Mouse (Mus musculus): Measurements from ENCODE around the gene Dpf3. TPM values are rescaled to one million over a fixed set of nuclear protein-coding genes. Genes with fewer than 3 reads are reported as not detected.

Dpf3 gene
- polyA plus RNA-seq, 1 experiment from 2014 or later, result 8.6 TPM

DNA sequence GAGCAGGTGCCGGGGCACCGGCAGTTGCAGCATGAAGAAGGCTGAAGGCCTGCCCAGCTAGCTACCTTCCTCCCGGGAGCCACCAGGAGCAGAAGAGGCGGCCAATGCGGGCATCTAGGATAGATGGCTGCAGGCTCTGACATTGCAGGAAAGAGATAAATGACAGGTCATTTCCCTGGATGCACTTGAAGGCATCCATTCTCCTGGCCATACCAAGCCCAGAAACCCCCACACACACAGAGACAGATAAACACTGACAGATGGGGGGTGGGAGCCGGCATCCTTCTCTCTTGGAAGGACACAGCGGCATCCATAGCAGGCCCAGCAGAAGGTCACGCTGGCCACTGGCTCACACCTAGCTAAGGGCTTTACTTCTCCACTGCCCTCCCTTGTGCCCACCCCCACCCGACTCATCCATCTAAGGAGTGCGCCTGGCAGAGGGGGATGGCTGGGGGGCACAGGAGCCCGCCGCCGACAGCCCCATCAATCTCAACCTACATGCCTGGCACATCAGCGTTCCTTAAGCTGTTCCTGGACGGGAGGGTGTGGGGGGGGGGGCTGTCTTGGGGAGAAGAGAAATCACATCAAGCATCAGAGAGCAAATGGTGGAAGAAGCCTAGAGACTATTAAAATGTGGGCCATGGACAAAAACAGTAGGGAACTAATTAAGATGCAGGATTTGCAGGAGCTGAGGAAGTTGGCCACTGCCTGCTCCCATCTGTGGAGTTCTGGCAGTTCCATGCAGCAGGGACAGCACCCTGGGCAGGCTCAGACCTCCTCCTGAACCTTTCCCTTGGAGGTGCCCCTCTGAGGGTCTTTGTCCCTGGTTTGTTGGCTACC, 145.3 kb downstream of the Dpf3 start:
- WGBS, result 53% methylated on average over 15 of the region's 15 CpGs
- H3K4me2 ChIP-seq (replicated peaks), result no peak overlapping the region
- no peaks in the 10 kb centered on the region for H3K9me3 ChIP-seq
- no peak overlapping the region for H3K4me3 ChIP-seq (replicated peaks)
- H3K9ac ChIP-seq, result no peak overlapping the region
- no peak for ATAC-seq
- no peaks in the 10 kb centered on the region for H3K36me3 ChIP-seq
- no peaks in the 10 kb centered on the region for H3K27me3 ChIP-seq (replicated peaks)
- no peak overlapping the region for H3K27ac ChIP-seq
- H3K4me1 ChIP-seq (replicated peaks), result no peaks in the 10 kb centered on the region

DNA sequence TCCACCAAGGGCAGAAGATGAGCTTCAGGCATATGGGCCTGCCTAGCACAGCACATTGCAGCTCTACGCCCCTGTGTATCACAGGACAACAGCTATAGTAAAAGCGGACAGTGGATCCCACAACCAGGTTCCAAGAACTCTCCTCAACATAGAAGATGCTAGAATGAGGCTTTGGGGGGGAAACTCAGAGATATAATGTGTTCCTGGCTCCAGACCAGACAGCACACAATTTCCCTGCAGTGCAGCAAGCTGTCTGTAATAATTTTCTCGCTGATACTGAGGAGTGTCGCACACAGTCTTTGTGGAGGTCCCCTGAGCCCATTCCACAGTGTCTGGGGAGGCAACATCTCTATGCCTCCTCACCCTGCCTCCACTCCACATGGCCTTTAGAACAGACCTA, 146.6 kb downstream of the Dpf3 start:
- H3K9me3 ChIP-seq, result no peaks in the 10 kb centered on the region
- no peaks in the 10 kb centered on the region for H3K4me1 ChIP-seq (replicated peaks)
- no peak overlapping the region for H3K4me2 ChIP-seq (replicated peaks)
- H3K9ac ChIP-seq, result no peak overlapping the region
- no peaks in the 10 kb centered on the region for H3K36me3 ChIP-seq
- no peak for ATAC-seq
- H3K4me3 ChIP-seq (replicated peaks), result no peak overlapping the region
- no peaks in the 10 kb centered on the region for H3K27me3 ChIP-seq (replicated peaks)
- WGBS, result 93% methylated on average over 4 of the region's 4 CpGs
- H3K27ac ChIP-seq, result no peak overlapping the region

DNA sequence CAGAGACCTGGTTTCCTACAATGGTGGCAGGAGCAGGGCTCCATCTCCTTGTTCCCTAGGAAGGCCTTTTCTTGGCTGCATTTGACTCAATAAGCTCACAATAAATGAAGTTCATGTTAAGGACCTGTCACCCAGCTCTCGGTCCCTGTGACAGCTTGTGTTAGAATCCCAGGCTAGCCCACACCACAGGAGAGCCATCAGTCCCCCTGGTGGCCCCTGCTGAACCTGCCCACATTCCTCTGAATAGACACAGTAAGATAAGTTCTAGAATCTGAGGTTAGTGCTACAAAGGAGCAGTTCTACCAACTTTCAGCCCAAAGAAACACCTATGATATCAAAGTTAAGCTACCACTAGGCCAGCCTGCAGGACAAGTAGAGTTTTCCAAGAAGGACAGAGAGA, 149.2 kb downstream of the Dpf3 start:
- H3K4me2 ChIP-seq (replicated peaks), result no peak overlapping the region
- 88% methylated on average over 1 of the region's 1 CpGs for WGBS
- no peak overlapping the region for H3K27ac ChIP-seq
- H3K9ac ChIP-seq, result no peak overlapping the region
- H3K4me3 ChIP-seq (replicated peaks), result no peak overlapping the region
- H3K36me3 ChIP-seq, result no peaks in the 10 kb centered on the region
- no peak for ATAC-seq
- H3K27me3 ChIP-seq (replicated peaks), result no peaks in the 10 kb centered on the region
- H3K4me1 ChIP-seq (replicated peaks), result no peaks in the 10 kb centered on the region
- no peaks in the 10 kb centered on the region for H3K9me3 ChIP-seq

DNA sequence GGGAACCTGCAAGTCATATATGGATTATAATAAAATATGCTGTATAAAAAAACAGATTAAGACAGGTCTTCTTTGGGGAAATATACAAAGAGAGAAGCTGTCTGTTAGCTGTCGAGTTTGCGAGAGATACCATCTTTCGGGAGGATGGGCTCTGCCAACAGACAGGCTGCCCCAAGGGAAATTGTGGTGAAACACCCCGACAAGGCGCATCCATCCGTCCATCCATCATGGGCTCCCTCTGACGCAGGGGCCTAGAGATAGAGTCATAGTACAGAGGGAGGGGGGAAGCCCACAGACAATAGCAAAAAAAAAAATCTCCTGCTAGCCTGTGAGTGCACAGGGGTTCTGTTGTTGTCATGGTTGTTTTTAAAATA, 149.8 kb downstream of the Dpf3 start:
- Histone ChIP-seq H3K4me1 (replicated peaks) (no peaks in the 10 kb centered on the region), H3K9me3 (no peaks in the 10 kb centered on the region), H3K27me3 (replicated peaks) (no peaks in the 10 kb centered on the region), H3K36me3 (no peaks in the 10 kb centered on the region), H3K9ac (no peak overlapping the region), H3K27ac (no peak overlapping the region), H3K4me3 (replicated peaks) (no peak overlapping the region), H3K4me2 (replicated peaks) (no peak overlapping the region)
- ATAC-seq, result no peak
- WGBS, result 43% methylated on average over 7 of the region's 7 CpGs

DNA sequence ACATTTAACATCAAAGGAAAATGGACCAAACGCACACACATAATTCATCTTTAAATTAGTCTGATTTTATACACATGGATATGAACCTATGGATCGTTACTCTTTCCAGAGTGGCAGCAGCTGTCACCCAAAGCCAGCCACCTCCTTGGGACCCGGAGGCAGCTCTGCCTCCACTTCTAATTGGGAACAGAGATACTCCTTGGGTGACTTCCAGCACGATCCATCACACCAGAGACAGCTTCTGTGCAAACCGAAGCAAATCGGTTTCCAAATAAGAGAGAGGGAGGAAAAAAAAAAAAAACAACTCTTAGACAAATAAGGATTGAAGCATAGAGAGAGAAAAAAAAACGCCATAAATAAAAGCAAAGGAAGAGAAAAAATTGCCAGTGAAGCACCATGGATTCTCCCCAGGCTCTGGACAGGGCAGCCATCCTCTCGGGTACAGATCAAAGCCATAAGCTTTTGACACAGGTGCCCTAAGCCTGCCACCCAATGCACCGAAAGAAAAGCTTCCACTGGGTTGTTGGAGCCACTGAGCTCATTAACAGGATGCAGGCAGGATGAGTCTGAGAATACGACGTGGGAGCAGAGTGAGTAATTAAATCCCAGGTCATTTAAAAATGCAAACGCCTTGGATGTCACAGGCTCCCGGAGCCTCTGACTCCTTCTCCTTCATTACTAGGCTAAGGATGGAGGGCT, 150.3 kb downstream of the Dpf3 start:
- Histone ChIP-seq H3K4me3 (replicated peaks) (no peak overlapping the region), H3K27ac (no peak overlapping the region), H3K36me3 (no peaks in the 10 kb centered on the region), H3K4me1 (replicated peaks) (no peaks in the 10 kb centered on the region), H3K9me3 (no peaks in the 10 kb centered on the region), H3K4me2 (replicated peaks) (no peak overlapping the region), H3K9ac (no peak overlapping the region), H3K27me3 (replicated peaks) (no peaks in the 10 kb centered on the region)
- ATAC-seq, result no peak
- WGBS, result 47% methylated on average over 13 of the region's 13 CpGs

DNA sequence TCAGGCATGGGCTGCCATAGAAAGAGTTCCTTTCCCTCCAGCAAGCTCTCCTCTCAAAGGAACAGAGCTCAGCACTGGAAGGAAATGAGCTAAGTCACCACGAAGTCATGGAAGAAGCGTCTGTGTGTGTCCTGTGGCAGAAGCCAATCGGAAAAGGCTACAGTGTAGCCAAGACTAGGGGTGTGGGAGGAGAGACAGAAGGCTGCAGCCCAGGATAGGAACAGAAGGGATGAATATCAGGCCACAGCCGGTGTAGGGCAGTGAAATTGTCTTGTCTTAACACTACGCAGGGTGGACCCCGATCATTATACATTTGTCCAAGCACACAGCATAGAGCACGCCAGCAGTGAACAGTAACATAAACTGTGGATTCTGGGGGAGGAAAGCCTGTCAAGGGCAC, 157.5 kb downstream of the Dpf3 start:
- Histone ChIP-seq H3K4me2 (replicated peaks) (no peak overlapping the region), H3K9me3 (no peaks in the 10 kb centered on the region), H3K9ac (no peak overlapping the region), H3K4me3 (replicated peaks) (no peak overlapping the region), H3K36me3 (no peaks in the 10 kb centered on the region), H3K4me1 (replicated peaks) (0 out of 2 replicates have a peak, but pooled peaks cover 2% of the 10 kb centered on the region), H3K27ac (no peak overlapping the region), H3K27me3 (replicated peaks) (no peaks in the 10 kb centered on the region)
- peak; percentile 10; the same call in 1 of the 2 replicates for ATAC-seq
- WGBS, result 55% methylated on average over 7 of the region's 7 CpGs

DNA sequence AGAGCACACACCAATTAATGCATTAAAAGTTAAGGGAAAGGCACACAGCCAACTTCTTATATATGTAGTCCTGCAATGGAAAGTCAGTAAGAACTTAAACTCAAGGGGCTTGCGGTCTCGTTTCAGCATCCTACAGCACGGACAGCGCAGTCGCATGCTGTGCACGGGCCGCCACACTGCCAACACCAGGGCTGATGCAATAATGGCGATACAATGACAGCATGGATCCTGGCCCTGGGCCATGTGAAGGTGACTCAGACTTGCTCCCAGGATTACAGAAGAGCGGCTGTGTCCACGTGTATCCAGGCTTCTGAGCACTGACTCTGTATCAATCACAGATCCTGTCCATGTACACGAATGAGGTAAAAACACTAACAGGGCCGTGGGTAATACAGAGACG, 158.6 kb downstream of the Dpf3 start:
- H3K9ac ChIP-seq, result no peak overlapping the region
- H3K4me3 ChIP-seq (replicated peaks), result no peak overlapping the region
- peak; percentile 43; the same call in 1 of the 2 replicates for ATAC-seq
- H3K4me1 ChIP-seq (replicated peaks), result 0 out of 2 replicates have a peak, but pooled peaks cover 2% of the 10 kb centered on the region
- H3K27ac ChIP-seq, result no peak overlapping the region
- WGBS, result 81% methylated on average over 13 of the region's 13 CpGs
- H3K9me3 ChIP-seq, result no peaks in the 10 kb centered on the region
- H3K36me3 ChIP-seq, result no peaks in the 10 kb centered on the region
- no peaks in the 10 kb centered on the region for H3K27me3 ChIP-seq (replicated peaks)
- H3K4me2 ChIP-seq (replicated peaks), result no peak overlapping the region

DNA sequence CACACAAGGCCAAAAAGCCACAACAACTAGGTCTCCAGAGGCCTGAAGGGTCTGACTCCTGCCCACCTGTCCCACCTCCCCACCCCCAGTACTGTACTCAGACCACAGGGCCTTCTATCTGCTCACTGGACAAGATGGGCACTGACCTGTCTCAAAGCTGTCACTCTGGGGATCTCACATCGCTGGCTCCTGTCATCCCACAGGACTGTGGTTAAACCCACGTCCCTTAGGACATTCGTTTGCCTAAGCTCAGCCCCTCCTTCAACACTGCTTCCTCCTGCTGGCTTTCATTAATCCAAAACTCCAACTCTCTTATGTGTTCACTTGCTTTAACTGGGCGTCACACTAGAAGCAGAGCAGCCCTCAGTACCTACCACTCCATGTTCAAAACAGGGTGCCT, 159.0 kb downstream of the Dpf3 start:
- no peaks in the 10 kb centered on the region for H3K27me3 ChIP-seq (replicated peaks)

DNA sequence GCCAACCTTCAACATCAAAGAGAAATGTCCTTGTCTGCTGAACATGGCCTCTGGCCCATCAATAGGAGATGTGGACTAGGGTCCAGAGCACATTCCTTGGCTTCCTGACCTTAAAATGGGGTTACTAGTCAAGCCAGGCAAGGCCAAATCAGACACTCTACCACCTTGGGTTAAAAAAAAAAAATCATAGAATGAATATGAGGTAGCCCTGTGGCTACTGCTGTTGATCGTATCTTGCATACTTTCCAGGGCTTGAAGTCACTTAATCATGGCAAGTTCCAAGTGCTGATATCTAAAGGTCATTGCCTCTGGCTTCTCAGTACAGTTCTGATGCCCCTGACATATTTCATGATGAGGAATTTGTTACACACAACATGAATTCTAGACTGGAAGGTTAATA, 160.1 kb downstream of the Dpf3 start:
- no peak overlapping the region for H3K4me3 ChIP-seq (replicated peaks)

More for the DNA sequence above, 159.0 kb downstream of the Dpf3 start:
- Histone ChIP-seq H3K9me3 (no peaks in the 10 kb centered on the region), H3K4me3 (replicated peaks) (no peak overlapping the region), H3K36me3 (no peaks in the 10 kb centered on the region), H3K9ac (no peak overlapping the region), H3K4me2 (replicated peaks) (no peak overlapping the region), H3K4me1 (replicated peaks) (0 out of 2 replicates have a peak, but pooled peaks cover 2% of the 10 kb centered on the region), H3K27ac (no peak overlapping the region)
- no peak for ATAC-seq
- 57% methylated on average over 4 of the region's 4 CpGs for WGBS

DNA sequence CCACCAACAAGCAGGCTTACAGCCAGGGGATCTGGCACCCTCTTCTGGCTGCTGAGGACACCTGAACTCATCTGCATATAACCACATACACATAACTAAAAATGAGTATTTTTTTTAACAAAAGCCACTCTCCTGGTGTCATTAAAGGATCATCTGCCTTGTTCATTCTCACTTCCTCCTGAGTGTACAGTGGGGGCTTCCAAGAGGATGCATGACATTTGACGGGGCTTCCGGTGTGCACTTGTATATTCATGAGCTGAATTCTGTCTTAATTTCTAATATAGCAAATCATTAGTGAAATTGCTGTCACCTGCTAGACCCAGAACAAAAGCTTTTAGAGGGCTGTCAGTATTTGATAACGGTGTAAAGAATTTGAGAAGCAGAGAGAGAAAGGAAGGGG, 166.8 kb downstream of the Dpf3 start:
- 89% methylated on average over 3 of the region's 3 CpGs for WGBS
- Histone ChIP-seq H3K9ac (no peak overlapping the region), H3K36me3 (no peaks in the 10 kb centered on the region), H3K4me3 (replicated peaks) (no peak overlapping the region), H3K27me3 (replicated peaks) (no peaks in the 10 kb centered on the region), H3K9me3 (no peaks in the 10 kb centered on the region), H3K4me1 (replicated peaks) (peaks cover 3% of the 10 kb centered on the region; the same call in 1 of the 2 replicates), H3K4me2 (replicated peaks) (no peak overlapping the region), H3K27ac (no peak overlapping the region)
- no peak for ATAC-seq

More for the DNA sequence above, 160.1 kb downstream of the Dpf3 start:
- no peaks in the 10 kb centered on the region for H3K9me3 ChIP-seq
- no peak overlapping the region for H3K4me2 ChIP-seq (replicated peaks)
- no peaks in the 10 kb centered on the region for H3K36me3 ChIP-seq
- H3K27me3 ChIP-seq (replicated peaks), result no peaks in the 10 kb centered on the region
- 0 out of 2 replicates have a peak, but pooled peaks cover 2% of the 10 kb centered on the region for H3K4me1 ChIP-seq (replicated peaks)
- H3K9ac ChIP-seq, result no peak overlapping the region
- no peak for ATAC-seq
- H3K27ac ChIP-seq, result no peak overlapping the region
- WGBS, result 80% methylated on average over 1 of the region's 1 CpGs

DNA sequence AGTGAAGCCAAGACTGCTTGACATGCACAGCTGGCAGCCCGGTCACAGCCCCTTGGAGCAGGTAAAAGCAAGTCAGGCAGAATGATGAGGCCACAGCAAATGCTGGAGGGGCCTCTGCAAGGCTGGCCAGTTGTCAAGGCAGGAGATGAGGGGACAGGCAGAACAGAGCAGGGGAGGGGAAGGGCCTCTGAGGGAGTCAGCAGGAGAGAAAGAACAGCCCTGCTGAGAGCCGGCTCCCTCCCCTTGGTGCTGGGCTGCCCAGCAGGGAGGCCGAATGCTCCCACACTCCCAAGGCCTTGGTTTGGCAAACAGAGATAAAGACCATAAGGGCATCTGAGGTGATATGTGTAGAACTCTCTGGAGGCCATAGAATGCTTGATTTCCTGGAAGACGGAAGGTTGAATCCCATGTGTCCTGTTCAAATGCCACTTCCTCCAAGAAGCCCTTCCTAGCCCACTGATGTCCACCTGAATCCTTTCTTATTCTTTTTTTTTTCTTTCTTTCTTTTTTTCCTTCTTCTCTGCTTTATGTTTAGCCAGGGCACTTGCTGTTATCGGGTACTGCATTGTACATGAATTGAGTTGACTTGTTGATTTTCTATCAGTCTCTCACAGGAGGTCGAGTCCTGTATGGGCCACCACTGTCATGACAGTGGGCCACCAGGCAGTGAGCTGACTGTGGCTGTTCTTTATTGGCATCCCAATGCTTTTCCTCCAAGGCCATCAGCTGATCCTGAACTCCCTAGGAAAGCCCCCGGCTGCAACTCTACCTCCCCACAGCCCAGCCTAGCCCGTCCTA, 169.7 kb downstream of the Dpf3 start:
- Histone ChIP-seq H3K9ac (no peak overlapping the region), H3K4me3 (replicated peaks) (no peak overlapping the region), H3K4me1 (replicated peaks) (peaks cover 3% of the 10 kb centered on the region; the same call in 1 of the 2 replicates), H3K27ac (no peak overlapping the region), H3K4me2 (replicated peaks) (no peak overlapping the region), H3K9me3 (no peaks in the 10 kb centered on the region), H3K27me3 (replicated peaks) (no peaks in the 10 kb centered on the region), H3K36me3 (no peaks in the 10 kb centered on the region)
- WGBS, result 61% methylated on average over 8 of the region's 8 CpGs
- 0 out of 2 replicates have a peak, but pooled peaks have one; percentile 23 for ATAC-seq

DNA sequence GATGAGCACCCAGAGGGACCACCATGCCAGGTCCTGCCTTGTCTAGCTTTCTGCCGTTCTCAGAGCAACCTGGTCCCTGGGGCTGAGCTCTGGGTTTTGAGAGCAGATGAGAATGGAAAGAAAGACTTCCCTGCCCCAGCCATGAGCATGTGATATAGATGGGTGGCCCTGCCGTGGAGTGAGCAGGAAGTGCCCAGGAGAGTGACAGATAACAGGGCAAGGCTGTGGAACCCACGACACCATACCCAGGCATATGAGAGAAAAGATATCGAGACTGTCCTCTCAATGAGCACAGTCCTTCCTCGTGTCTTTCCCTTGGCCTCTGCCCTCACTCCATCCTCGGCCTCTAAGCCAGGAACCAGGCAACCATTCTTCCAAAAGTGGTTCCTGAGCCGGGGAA, 172.8 kb downstream of the Dpf3 start:
- Histone ChIP-seq H3K4me2 (replicated peaks) (no peak overlapping the region), H3K36me3 (no peaks in the 10 kb centered on the region), H3K9ac (no peak overlapping the region), H3K4me3 (replicated peaks) (no peak overlapping the region), H3K27ac (no peak overlapping the region), H3K27me3 (replicated peaks) (no peaks in the 10 kb centered on the region), H3K9me3 (no peaks in the 10 kb centered on the region), H3K4me1 (replicated peaks) (peaks cover 3% of the 10 kb centered on the region; the same call in 1 of the 2 replicates)
- no peak for ATAC-seq
- 76% methylated on average over 7 of the region's 7 CpGs for WGBS
